Mouse (Mus musculus) spleen, postnatal 0 days (tissue): ENCODE measurements around the gene Olfr1325. TPM values are rescaled to one million over a fixed set of nuclear protein-coding genes. Genes with fewer than 3 reads are reported as not detected.

Experiments used
- polyA plus RNA-seq: library from polyadenylated mRNA; unstranded; fragments of >200 nt; fragmentation: Nextera tagmentation; extraction: Ambion mirVana; gene quantifications from 2 replicates; pipeline ENCODE4 v1.2.1, GENCODE M21; 2015

Gene Olfr1325
- not detected in 2 replicates for polyA plus RNA-seq

GRCm38 (mm10) chrX:74592379-74592778 lies at the start of gene Olfr1325:
Gene Olfr1325, plus strand, starts transcription at chrX:74592679.

GRCm38 (mm10) chrX:74574788-74575187 lies 17.7 kb upstream of the Olfr1325 start, which contains the start of gene Olfr1326-ps1:
Gene Olfr1326-ps1, minus strand, starts transcription at chrX:74574888.

GRCm38 (mm10) chrX:74645466-74646323 lies 53.2 kb downstream of the Olfr1325 start, which contains the start of gene Gm5640:
Gene Gm5640, minus strand, starts transcription at chrX:74645635.

Other genes starting within 250 kb of the Olfr1325 start
- gene Lage3, start 239.1 kb upstream of the Olfr1325 start, polyA plus RNA-seq = 74.6 and 77.4 TPM in 2 replicates
- gene Ubl4a, start 219.5 kb upstream of the Olfr1325 start, polyA plus RNA-seq = 46.3 and 50.9 TPM in 2 replicates
- 9.6 and 11.5 TPM in 2 replicates for gene Slc10a3, start 219.3 kb upstream of the Olfr1325 start, polyA plus RNA-seq
- 10.6 and 14.6 TPM in 2 replicates for gene Fam3a, start 199.4 kb upstream of the Olfr1325 start, polyA plus RNA-seq
- gene Ikbkg, start 199.4 kb upstream of the Olfr1325 start, polyA plus RNA-seq = 11.6 and 14.1 TPM in 2 replicates
- gene G6pdx, start 163.5 kb upstream of the Olfr1325 start, polyA plus RNA-seq = 49.6 and 52.9 TPM in 2 replicates
- not detected in 2 replicates for gene Gm6880, start 111.3 kb upstream of the Olfr1325 start, polyA plus RNA-seq
- not detected in 2 replicates for gene Olfr1326-ps1, start 17.8 kb upstream of the Olfr1325 start, polyA plus RNA-seq
- not detected in 2 replicates for gene Gm5640, start 53.0 kb downstream of the Olfr1325 start, polyA plus RNA-seq
- not detected in 2 replicates for gene Gm6890, start 148.2 kb downstream of the Olfr1325 start, polyA plus RNA-seq
- gene Gm5936, start 244.5 kb downstream of the Olfr1325 start, polyA plus RNA-seq = not detected in 2 replicates